Mouse (Mus musculus) adrenal gland (tissue): Measurements from ENCODE around the gene Glb1.

ENCODE experiments used
- intact Hi-C: fragments of 180-260 bp; cut with DNase I; formaldehyde crosslinking; loops from one replicate; pipeline ENCODE4 v1.15.1; 2025

Glb1 gene

DNA sequence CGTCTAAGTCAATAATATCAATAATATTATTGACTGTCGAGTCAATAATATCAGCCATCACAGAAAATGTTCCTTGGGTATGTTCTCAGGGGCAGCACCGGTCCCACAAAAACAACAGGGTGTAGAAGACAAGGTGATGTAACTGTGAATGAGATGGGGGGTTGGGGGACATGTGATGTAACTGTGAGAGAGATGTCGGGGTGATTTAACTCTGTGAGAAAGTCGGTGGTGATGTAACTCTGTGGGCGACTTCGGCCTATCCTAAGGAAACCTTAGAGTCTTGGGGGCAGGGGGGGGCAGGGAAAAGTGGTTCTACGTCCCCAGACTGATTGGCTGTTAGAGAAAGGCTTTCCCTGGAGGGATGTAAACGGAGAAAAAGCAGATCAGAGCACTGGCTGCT is 41.3 kb downstream of the Glb1 start:
- intact Hi-C loops, result no loop called here

- intact Hi-C loops, result no loop called here
Observed at GRCm38 (mm10) chr9:114442893-114443292, 42.0 kb downstream of the Glb1 start.

DNA sequence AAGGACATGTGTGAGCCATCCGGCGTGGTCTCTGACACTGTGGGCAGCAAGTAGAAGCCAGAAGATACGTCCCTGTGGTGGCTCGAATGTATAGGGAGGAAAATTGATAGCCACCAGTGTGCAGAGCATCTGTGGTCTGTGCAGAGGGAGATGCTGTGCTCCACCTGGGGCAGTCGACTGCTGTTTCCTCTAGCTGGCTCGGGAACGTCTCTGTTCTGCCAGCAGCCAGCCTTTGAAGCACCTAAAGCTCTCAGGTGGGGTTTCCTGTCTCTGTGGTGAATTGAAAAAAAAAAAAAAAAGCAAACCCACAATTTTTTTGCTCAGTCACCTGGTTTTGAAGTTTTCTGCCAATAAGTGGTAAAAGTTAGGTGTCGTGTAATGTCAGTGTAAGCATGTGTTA is 42.5 kb downstream of the Glb1 start:
- intact Hi-C loops, result no loop called here

- intact Hi-C loops, result no loop called here
Observed at GRCm38 (mm10) chr9:114446887-114447286, 46.0 kb downstream of the Glb1 start.

DNA sequence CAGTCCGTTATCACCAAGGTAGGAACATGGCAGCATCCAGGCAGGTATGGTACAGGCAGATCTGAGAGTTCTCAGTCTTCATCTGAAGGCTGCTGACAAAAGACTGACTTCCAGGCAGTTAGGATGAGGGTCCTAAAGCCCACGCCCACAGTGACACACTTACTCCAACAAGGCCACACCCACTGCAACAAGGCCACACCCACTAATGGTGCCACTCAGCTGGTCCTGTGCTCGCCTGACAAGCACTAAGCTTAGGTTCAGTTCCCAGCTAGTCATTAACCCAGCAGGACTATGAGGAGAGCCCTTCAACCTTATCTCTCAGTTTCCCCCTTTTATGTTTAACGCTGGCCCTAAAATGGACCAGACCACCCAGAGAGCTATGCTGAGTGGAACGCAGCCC is 47.8 kb downstream of the Glb1 start:
- intact Hi-C loops, result no loop called here

DNA sequence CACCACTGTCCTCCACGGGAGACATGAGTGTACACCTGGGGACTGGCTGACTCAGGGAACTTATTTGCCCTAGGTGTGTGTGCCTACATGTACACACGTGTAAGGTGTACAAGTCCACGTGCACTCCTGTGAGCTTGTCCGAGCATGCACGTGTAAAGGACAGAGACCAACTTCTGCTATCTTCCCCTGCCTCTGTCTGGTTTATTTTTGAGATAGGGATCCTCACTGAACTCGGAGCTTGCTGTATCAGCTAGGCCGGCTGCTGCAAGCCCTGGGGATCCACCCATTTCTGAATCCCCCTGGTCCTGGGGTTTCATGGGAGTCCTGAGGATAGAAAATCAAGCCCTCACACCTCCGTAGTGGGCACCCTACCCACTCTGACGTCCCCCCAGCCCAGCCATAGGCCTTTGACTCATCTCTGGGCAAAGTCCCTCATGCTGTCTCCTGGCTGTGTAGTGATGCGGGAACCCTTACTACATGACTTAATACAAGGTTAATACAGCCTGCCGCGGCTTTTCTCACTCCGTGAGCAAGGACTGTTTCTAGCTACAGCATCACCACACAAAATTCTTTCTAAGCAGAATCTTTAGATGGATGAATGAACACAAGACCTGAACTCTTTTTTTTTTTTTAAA is 48.4 kb downstream of the Glb1 start:
- intact Hi-C loops, result no loop called here

GRCm38 (mm10) chr9:114451615-114452014 is 50.7 kb downstream of the Glb1 start:
- intact Hi-C loops, result no loop called here

GRCm38 (mm10) chr9:114452418-114452817 is 51.5 kb downstream of the Glb1 start:
- intact Hi-C loops, result no loop called here

DNA sequence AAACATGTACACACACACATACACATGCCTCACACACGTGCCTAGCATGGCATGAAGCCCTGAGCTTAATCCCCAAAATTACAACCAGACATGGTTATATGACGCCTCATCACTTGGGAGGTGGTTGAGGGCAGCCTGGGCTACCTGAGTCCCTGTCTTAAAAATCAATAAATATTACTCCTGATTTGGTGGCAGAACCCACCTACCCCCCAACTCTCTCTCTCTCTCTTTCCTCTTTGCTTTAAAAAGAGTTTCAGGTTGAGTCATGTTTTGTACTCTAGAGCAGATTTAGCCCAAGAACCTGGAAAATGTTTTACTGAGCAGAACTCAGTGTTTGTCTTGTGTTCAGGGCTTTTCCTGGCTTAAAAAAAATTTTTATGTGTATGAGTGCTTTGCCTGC is 54.5 kb downstream of the Glb1 start:
- intact Hi-C loops, result no loop called here

- intact Hi-C loops, result no loop called here
Observed at GRCm38 (mm10) chr9:114458436-114458835, 57.6 kb downstream of the Glb1 start.

- intact Hi-C loops, result no loop called here
Observed at GRCm38 (mm10) chr9:114462569-114462968, 61.7 kb downstream of the Glb1 start.

- intact Hi-C loops, result no loop called here
Observed at GRCm38 (mm10) chr9:114465442-114465841, 64.6 kb downstream of the Glb1 start.

GRCm38 (mm10) chr9:114466871-114467270 is 66.0 kb downstream of the Glb1 start:
- intact Hi-C loops, result no loop called here

DNA sequence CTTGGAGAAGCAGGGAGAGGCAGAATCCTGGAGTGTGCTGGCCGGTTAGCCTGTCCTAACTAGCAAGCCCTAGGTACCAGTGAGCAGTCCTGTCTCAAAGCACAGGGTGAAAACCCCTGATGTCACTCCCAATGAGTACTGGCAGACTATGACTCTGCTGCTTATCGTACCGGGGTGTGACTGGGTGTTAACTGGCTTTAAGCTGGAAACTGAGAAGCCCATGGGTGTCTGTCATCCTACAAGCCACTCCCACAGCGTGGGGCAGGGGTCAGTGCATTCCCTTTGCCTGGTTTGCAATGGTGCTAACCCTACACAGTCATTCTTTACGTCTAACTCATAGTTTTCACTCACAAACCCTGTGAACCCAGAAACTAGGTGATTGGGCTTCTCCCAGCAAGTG is 67.3 kb downstream of the Glb1 start:
- intact Hi-C loops, result no loop called here

DNA sequence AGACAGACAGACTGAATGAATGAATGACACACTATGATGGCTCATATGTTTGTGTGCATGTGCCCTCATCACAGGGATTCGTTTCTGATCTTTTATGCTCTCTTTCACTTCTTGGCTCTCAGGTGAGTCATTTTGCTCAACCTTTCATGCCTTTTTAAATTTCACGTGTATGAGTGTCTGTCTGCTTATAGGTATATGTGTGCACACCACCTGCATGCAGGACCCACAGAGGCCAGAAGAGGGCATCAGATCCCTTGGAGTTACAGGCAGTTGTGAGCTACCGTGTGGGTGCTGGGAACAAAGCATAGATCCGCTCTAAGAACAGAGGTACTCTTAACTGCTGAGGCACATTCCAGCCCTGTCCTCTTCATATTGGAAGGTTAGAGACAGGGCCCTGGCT is 67.8 kb downstream of the Glb1 start:
- intact Hi-C loops, result no loop called here

GRCm38 (mm10) chr9:114471892-114472291 is 71.0 kb downstream of the Glb1 start:
- intact Hi-C loops, result no loop called here

DNA sequence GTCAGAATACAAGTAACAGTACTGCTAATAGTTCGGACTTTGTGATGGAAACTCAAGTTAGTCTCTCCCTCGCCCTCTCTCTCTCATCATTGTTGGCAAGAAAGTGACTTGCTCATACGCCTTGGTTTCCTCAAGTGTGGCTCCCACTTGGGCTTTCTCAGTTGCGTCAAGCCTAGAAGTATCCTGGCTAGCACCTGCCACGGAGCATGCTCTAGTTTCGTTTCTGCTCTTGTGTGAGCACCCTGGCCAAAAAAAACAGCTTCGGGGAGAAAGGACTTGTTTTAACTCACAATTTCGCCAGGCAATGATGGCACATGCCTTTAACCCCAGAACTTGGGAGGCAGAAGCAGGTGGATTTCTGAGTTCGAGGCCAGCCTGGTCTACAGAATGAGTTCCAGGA is 76.1 kb downstream of the Glb1 start:
- intact Hi-C loops, result no loop called here

GRCm38 (mm10) chr9:114480940-114481339 is 80.1 kb downstream of the Glb1 start:
- intact Hi-C loops, result no loop called here

- intact Hi-C loops, result no loop called here
Observed at GRCm38 (mm10) chr9:114484771-114485170, 83.9 kb downstream of the Glb1 start.

DNA sequence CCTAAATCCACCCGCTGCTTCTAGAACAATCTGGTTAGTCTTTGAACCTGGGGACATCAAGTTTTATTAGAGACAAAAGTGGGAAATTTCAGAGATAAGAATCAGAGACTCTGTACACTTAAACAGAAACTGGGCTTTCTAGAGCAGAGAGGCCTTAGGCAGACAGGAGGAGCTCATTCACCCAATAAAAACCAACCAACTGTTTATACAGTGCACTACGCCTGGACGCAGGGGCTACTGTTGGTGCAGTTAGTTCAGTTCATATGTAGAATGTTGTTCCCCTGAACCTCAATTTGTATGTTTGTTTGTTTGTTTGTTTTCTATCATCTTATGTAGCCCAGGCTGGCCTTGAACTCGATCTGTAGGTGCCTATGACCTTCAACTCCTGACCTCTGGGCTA is 85.9 kb downstream of the Glb1 start:
- intact Hi-C loops, result no loop called here

DNA sequence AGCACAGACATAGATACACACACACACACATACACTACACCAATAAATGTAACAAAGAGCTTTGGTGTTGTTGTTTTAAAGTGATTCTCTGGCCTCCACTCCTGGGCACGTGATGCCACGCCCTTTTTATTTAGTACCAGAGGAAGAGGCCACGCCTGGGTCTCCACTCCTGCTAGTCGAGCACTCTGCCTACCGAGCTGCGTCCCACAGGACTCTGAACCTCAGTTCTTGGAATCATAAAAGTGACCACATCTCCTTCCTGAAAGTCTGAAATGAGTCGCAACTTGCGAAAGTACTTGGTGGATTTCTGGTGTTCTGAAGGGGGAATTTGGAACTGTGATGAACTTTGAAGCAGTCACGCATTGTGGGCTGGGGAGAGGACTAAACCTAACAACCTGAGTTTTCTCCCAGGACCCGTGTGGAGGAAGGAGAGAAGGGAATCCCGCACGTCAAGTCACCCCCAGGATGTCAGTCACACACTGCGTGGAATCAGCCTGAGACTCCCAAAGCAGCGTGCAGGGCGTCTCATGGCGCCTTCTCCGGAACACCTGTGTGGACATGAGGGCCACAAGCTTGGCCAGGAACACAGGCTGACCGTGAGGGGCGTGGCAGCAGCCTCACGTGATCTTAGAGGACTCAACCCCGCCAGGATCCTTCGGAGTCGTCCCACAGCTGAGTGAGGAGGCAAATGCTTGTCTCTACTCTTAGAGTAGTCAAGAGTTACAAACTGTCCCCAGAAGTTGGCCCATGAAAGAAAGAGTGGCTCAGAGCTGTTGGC is 86.8 kb downstream of the Glb1 start:
- intact Hi-C loops, result no loop called here

- intact Hi-C loops, result loop anchor here (5.0 kb wide), 2 partner anchors 79 to 174 kb away; no protein-coding TSS in a partner anchor
Observed at GRCm38 (mm10) chr9:114496469-114496868, 95.6 kb downstream of the Glb1 start.

DNA sequence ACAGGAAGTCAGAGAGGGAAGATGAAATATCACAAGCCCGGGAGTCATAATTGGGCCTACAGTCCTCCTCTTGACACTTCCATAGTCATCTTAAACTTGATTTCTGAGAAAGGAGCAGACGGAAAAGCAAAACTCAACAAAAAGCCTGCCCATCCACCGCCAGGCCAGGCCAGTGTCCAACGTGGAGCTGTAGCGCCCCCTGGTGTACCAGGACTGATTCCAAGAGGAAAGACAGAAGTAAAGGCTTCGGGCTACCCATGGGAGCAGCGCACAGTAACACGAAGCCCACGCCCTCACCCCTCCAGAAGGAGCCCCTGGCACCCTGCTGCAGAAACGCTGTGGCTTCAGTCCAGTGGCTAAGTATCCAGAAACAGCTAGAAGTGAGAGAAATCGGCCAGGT is 97.3 kb downstream of the Glb1 start:
- intact Hi-C loops, result loop anchor here (2.0 to 5.0 kb wide), 3 partner anchors 81 to 176 kb away; no protein-coding TSS in a partner anchor
